Mouse (Mus musculus): ENCODE results near the gene Ccdc24.

The Ccdc24 gene

DNA sequence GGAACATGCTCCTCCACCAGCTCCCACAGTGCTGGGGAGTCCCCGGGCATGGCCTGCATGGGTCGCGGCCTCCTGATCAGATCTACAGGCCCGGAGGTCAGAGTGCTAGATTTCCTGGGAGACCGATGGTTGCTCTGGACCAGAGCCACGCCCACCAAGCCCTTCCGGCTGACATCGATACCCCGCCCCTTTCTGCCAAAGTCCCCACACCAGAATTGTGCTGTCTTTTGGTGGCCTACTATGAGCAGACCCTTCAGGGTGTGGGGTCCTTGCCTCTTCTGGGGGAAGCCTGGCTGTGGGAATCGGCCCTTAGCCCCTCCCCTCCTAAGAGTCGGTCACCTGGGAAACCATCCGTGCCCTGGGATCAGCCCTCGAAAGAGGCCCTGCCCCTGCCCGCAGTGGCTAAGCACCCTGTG, at the start of gene Ccdc24:
TSS of gene Ccdc24 (minus strand) at position 87 of the 416 bp plus-strand sequence.
- DNase-seq (ENCODE audit: low spot score in 2 of 2), result no peak

DNA sequence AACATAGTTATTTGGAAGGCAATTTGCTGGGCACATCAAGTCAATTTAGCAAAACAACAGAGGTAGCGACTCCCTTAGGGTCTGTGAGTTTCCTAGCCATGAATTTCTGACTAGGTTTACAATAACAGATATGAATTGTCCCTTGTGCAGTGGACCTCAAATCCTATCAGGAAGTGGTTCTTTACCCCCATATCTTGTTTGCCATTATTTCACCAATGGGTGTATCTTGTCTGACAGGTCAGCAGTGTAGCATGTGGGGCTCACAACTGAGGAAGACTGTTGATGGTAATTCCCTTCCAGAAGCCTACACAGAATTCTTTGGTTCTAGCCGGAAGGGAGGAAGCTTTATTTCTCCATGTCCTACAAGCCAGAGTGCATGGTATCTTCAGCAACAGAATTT, 49.0 kb upstream of the Ccdc24 start:
- DNase-seq (ENCODE audit: low spot score in 2 of 2), result no peak

- no peak for DNase-seq (ENCODE audit: low spot score in 2 of 2)
Measured at GRCm38 (mm10) chr4:117918762-117919161, 46.4 kb upstream of the Ccdc24 start.

- DNase-seq (ENCODE audit: low spot score in 2 of 2), result no peak
Measured at GRCm38 (mm10) chr4:117918261-117918660, 45.9 kb upstream of the Ccdc24 start.

GRCm38 (mm10) chr4:117917847-117918246, 45.5 kb upstream of the Ccdc24 start:
- DNase-seq (ENCODE audit: low spot score in 2 of 2), result no peak

DNA sequence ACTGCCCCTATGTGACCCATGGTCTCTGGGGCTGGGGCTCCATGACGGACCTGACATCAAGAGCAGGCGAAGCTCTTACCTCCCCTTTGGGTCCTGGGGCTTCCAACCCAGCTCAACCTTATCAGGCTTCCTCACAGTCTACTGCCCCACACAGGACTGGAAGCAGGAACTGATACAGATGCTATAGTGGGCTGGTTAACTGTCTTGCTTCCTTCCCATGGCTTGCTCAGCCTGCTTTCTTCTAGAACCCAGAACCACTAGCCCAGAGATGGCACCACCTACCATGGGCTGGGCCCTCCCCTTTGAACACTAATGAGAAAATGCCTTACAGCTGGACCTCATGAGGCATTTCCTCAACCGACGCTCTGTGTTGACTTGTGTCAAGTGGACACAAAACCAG, 45.0 kb upstream of the Ccdc24 start:
- DNase-seq (ENCODE audit: low spot score in 2 of 2), result no peak

DNA sequence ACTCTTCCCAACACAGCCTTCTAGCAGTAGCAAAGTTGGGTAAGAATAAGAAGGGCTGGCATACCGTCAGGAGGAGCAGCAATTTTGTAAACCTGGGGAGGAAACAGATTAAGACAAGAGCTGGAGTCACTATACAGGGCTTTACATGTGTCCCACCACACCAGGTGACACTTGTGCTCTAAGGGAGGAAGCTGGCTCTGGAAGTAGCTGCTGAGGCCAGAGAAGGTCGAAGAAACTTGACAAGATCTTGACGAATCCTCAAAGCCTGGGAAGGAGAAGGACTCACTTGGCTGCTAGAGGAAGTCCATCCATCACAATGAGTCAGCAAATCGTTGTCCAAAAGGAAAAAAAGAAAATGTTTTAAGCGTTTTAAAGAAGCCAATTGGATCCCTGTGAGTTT, 44.0 kb upstream of the Ccdc24 start:
- no peak for DNase-seq (ENCODE audit: low spot score in 2 of 2)

DNA sequence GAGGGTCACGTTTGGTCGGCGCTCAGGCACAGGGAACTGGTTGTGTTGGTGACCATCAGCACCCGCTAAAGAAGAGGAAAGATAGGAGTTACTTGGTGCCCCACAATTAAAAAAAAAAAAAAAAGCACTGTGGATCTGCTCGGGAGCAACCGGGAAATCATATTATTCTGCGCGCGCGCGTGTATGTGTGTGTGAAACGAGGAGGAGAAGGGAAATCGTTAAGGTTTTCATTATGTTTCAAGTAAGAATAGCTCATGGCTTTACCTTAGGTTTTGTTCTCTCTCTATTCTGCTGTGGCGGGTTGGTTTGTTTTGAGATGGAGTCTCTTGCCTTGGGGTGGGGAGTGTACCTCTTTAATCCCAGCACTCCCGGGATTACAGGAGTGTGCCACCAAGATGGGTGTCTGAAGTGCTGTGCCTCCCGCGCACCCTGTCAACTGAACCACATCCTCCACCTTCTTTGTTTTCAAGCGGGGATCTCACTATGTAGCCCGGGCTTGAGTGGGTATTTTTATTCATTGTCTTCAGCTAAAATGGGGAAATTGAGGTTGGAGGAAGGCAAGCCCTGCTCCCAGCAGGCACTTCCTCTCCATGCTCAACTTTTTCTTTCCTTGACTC, 43.2 kb upstream of the Ccdc24 start:
- no peak for DNase-seq (ENCODE audit: low spot score in 2 of 2)

GRCm38 (mm10) chr4:117914591-117915442, 42.5 kb upstream of the Ccdc24 start, which contains the start of gene Ipo13:
TSS of gene Ipo13 (minus strand) at chr4:117914999.
- DNase-seq (ENCODE audit: low spot score in 2 of 2), result peak; percentile 86 to 91

- DNase-seq (ENCODE audit: low spot score in 2 of 2), result no peak
Measured at GRCm38 (mm10) chr4:117914031-117914430, 41.7 kb upstream of the Ccdc24 start.

- DNase-seq (ENCODE audit: low spot score in 2 of 2), result no peak
Measured at GRCm38 (mm10) chr4:117913421-117913820, 41.1 kb upstream of the Ccdc24 start.

- no peak for DNase-seq (ENCODE audit: low spot score in 2 of 2)
Measured at GRCm38 (mm10) chr4:117912685-117913273, 40.4 kb upstream of the Ccdc24 start.

- DNase-seq (ENCODE audit: low spot score in 2 of 2), result no peak
Measured at GRCm38 (mm10) chr4:117912131-117912561, 39.8 kb upstream of the Ccdc24 start.

DNA sequence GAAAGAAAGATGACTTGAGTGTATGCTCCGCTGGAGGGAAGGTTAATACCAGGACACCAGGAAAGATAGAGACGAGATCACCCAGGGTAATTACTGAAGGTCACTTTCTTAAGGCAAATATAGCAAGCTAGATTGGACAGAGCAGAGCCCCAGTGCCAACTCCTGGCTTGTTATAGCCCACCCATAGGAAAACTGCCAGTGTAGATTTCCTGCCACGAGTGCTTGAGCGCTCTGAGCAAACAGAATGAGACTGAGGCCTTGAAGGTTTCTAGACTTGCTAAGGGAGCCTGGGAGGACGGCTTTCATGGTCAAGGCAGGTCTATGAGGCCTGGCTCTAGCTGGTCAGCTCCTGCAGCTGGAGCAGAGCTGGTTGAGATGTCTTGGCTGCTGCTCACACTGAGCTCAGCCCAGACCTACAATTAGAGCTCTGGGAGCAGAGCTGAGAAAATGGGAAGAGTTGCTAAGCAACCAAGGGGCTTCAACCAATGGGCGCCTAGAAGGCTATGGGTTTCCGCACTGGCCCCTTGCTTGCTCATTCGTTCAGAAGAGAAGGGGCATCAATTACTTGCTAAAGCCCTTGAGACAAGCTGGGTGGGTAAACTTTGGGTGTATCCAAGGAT, 36.6 kb upstream of the Ccdc24 start:
- peak in 1 of 2 experiments; percentile 62 for DNase-seq (ENCODE audit: low spot score in 2 of 2)

DNA sequence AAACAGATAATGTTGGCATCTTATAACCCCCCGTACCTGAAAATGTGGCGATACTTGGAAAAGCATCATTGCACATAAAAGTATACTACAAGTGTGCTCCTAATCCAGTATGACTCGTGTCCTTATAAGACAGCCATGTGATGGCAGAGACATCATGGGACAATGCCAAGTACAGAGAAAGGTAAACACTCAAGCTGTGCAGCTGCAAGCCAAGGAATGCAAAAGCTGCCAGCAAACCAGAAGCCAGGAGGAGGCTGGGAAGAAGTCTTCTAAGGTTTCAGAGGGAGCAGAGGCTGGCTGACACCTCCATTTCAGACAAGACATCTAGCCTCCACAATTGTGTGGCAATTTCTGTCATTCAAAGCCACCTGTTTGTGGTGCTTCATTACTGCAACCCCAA, 33.8 kb upstream of the Ccdc24 start:
- DNase-seq (ENCODE audit: low spot score in 2 of 2), result no peak

DNA sequence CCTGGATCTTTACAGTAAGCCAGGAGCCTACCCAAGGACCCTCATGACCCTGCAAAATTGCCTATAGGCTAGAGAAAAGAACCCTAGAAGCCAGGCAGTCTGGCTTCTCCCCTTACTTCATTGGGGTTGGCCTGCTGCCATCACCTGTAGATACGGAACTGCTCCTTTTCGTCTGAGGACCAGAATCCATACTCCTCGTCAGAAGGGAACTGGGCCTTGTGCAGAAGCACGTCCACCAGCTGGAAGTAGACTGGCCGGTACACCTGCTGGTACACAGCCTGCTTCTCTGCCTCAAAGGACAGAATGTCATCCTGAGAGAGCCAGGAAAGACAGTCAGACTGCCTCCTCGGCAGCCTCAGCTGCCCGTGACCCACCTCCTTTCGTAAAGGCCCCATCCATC, 32.4 kb upstream of the Ccdc24 start:
- no peak for DNase-seq (ENCODE audit: low spot score in 2 of 2)

- no peak for DNase-seq (ENCODE audit: low spot score in 2 of 2)
Measured at GRCm38 (mm10) chr4:117904094-117904493, 31.7 kb upstream of the Ccdc24 start.

GRCm38 (mm10) chr4:117898111-117898510, 25.8 kb upstream of the Ccdc24 start:
- no peak for DNase-seq (ENCODE audit: low spot score in 2 of 2)

- no peak for DNase-seq (ENCODE audit: low spot score in 2 of 2)
Measured at GRCm38 (mm10) chr4:117896031-117896430, 23.7 kb upstream of the Ccdc24 start.

DNA sequence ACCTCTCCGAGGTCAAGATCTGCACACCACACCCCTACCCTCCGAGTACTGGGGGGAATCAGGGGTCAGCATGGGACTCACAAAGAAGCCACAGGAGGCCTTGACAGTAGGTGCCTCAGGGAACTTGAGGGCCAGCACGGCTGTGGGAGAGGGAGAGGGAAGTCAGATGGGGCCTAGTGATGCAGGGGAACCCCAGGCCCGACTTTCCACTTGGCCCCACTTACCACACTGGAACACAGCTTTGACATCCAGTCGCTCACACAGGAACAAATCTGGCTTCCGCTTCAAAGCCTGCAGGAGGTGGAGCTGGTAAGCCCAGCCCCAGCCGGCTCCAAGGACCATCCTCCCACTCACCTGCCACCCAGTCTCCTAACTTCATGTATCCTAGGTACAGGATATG, 23.0 kb upstream of the Ccdc24 start:
- DNase-seq (ENCODE audit: low spot score in 2 of 2), result no peak

DNA sequence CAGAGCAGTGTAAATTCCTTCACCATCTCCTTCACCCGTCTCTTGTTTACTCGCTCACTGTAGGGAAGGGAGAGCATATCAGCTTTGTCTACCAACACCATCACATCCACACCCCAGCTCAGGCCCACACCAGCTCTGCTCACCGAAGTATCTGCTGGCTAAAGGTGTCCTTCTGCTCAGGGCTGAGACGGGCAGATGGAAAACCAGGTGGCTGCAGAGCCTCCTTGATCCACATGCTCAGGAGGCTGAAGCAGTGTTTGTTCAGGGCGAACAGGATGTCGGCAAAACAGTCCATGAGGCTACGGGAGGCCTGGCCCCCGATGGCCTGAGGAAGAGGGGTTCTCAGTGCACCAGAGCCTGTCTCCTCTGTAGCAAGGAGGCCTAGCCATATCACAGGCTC, 22.2 kb upstream of the Ccdc24 start:
- no peak for DNase-seq (ENCODE audit: low spot score in 2 of 2)

DNA sequence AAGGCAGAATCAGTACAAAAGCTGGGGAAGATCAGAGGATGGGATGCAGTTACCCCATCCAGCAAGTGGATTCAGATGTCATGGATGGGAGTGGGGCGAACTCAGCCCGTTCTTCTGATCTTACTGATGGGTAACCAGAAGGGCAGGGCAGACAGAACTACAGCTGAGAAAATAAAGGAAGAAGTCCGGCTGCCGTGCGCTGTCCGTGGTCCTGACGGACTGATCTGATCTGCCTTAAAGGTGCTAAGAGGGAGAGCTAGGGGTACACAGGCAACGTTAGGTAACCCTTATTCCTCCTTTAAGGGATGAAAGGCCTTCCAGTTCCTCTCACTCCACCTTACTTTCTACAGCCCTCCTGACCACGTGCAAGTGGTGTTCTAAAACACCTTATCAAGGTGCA, 21.0 kb upstream of the Ccdc24 start:
- DNase-seq (ENCODE audit: low spot score in 2 of 2), result no peak
